Mouse (Mus musculus) retina, postnatal 1 day (tissue): ENCODE data around the gene Ccdc114.
A peak's percentile ranks its signal among the peaks of the same experiment; 100 is the strongest.
"Not testable (repeated sequence)": the region's sequence is repeated elsewhere in the genome, so short reads cannot be mapped to it uniquely, and the experiment has no call there.

ENCODE experiments used
- DNase-seq: peaks from one replicate; pipeline ENCODE4 v3.0.0-alpha.2; 2012

Gene Ccdc114

GRCm38 (mm10) chr7:45923762-45924428, at the start of gene Ccdc114:
Ccdc114 (plus strand) TSS chr7:45924072.
- DNase-seq: peak; percentile 61

GRCm38 (mm10) chr7:45876895-45877294, 47.0 kb upstream of the Ccdc114 start:
- DNase-seq: no peak

GRCm38 (mm10) chr7:45878278-45878677, 45.6 kb upstream of the Ccdc114 start, which contains the start of gene Grin2d:
Grin2d (minus strand) TSS chr7:45878378.
- not testable (repeated sequence) for DNase-seq

- no peak for DNase-seq
These were observed 43.3 kb upstream of the Ccdc114 start for GRCm38 (mm10) chr7:45880531-45880930.

GRCm38 (mm10) chr7:45881011-45881410, 42.9 kb upstream of the Ccdc114 start:
- no peak for DNase-seq

GRCm38 (mm10) chr7:45887246-45887645, 36.6 kb upstream of the Ccdc114 start:
- no peak for DNase-seq

GRCm38 (mm10) chr7:45892651-45893050, 31.2 kb upstream of the Ccdc114 start:
- DNase-seq: no peak

DNA sequence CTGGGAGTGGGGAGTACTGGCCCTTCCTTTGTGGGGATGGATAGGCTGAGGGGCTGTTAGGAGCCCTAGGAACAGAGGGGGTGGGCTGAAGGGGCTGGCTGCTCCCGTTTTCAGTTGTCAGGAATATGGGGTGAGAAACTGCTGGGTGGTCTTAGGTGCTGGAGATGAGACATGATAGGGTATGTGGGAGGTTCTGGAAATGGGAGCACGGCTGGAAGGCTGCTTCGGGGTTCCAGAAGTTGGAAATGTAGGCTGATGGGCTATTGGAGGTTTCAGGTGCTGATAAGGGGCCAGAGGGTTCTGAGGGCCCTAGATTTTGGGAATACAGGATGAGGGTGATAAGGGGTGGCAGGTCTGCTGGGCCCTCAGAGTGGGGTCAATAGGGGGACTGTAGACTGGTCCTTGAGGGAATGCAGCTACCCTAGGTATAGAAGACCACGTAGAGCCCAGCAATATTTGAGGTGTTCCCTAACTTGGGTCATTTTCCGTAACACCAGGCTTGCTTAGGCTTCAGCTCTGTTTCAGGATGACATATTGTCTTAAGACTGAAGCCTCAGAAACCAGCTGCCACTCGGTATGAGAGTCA, 27.8 kb upstream of the Ccdc114 start:
- no peak for DNase-seq

GRCm38 (mm10) chr7:45896517-45897257, 27.2 kb upstream of the Ccdc114 start, which contains the start of the genes Syngr4 and Tmem143:
Syngr4 (minus strand) TSS chr7:45896714.
Tmem143 (plus strand) TSS chr7:45896941.
- DNase-seq: peak; percentile 99

DNA sequence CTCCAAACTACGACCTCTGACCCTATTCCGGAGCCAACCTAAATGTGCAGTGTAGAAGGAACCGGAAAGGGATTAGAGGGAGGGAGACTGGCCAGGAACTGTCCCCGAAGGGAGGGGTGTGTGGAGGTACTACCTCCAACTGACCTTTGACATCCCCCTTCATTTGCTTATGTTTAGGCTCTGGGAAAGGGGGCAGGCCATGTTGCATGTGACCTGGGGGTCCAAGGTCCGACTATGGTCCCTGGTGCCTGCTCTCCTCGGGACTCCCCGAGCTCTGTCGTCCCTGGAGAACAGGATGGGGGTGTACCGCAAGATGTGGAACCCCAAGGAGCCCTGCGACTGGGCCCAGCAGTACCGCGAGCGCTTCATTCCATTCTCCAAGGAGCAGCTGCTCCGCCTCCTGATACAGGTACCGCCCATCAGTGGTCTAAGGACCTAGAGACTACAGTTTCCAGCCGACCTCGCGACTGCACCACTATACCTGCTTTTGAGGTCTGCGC, 26.6 kb upstream of the Ccdc114 start:
- no peak for DNase-seq

- peak; percentile 56 for DNase-seq
These were observed 25.7 kb upstream of the Ccdc114 start for GRCm38 (mm10) chr7:45898125-45898524.

DNA sequence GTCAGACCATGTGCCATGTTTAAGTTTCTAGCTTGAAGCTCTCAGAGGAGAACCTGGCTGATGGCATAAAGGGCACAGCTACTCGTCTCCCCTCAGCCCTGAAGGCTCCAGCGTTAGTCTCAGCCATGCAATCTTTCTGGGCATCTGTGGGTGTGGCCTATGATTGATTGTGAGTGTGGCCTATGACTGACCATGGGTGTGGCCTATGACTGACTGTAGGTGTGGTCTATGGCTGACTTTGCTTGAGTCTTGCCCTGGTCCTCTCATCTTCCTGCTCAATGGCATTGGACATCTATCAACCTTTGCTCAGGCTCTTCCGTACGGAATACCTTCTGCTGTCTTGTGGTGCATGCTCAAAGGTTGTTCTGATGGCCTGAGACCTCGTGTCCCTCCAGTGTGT, 22.3 kb upstream of the Ccdc114 start:
- peak; percentile 73 for DNase-seq

DNA sequence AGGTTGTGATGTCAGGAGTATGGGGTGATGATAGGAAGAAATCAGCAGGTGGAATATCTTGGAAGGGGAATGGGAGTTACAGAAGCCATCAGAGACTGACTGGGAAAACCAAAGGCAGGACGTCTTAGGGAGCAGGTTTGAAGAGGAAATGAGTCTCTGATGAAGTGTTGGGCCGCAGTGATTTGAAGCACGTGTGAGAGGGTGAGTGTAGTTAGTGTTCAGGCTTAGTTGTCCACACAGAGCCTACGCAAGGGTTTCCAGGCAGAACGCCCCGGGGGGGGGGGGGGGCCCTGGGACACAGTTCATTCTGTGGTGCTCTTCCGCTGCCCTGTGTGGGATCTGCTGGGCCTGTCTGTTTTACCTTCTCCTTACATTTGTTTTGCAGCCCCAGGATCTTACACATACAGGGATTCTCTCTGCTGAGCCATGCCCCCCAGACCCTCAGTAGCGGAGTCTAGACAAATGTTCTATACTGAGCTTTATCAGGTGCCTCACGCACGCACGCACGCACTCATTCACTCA, 21.3 kb upstream of the Ccdc114 start:
- DNase-seq: peak; percentile 27

DNA sequence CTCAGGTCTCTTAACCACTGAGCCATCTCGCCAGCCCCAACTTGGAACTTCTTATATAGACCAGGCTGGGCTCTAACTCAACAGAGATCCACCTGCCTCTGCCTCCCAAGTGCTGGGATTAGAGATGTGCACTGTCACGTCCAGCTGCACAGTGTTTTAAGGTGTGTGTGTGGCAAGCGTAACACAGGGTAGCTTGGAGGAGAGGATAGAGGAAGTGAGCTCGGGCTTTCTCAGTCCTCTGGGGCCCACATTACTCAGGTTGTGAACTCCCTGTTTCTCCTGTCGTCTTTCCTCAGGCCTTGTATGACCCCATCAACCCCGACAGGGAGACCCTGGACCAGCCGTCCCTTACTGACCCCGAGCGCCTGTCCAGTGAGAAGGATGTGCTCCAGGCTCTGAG, 17.2 kb upstream of the Ccdc114 start:
- DNase-seq: no peak

- no peak for DNase-seq
These were observed 15.5 kb upstream of the Ccdc114 start for GRCm38 (mm10) chr7:45908384-45908783.

DNA sequence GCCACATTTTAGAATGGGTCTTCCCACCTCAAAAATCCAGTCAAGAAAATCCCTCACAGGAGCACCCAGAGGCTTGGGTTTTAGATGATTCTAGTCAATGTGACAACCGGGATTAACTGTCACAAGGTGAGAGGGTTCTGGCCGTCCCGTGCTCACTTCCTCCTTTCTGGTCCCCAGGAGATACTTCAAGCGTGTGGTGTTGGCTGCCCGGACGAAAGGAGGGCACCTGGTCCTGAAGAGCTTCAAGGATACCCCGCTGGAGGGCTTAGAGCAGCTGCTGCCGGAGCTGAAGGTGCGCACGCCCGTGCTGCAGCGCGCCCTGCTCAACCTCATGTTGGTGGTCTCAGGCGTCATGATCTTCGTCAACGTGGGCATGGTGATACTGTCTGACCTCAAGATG, 14.7 kb upstream of the Ccdc114 start:
- no peak for DNase-seq

- no peak for DNase-seq
These were observed 9.8 kb upstream of the Ccdc114 start for GRCm38 (mm10) chr7:45914067-45914466.

- no peak for DNase-seq
These were observed 8.9 kb upstream of the Ccdc114 start for GRCm38 (mm10) chr7:45915011-45915410.

GRCm38 (mm10) chr7:45916056-45917003, 7.5 kb upstream of the Ccdc114 start:
- peak; percentile 97 for DNase-seq

GRCm38 (mm10) chr7:45917004-45917704, 6.7 kb upstream of the Ccdc114 start:
- no peak for DNase-seq

DNA sequence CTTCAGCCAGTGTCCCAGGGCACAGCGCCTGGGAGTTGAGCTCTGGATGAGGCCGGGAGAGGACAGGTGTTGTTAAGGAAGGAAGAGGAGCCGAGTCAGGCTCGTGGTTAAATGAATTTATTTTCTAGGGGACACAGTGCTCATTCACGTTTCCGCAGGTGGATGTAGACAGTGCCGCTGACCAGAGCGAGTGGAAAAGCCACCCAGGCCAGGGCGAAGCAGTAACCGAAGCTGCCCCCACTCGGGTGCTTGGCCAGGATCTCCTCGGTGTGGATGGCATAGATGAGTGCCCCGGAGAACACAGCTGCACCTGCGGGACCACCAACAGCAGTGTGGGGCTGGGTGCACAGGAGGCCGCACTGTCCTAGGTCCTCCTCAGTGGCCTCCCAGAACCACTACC, 5.9 kb upstream of the Ccdc114 start:
- no peak for DNase-seq
